Mouse (Mus musculus) midbrain, embryonic 14.5 days (tissue): ENCODE data around the gene Gtf3a. TPM values are rescaled to one million over a fixed set of nuclear protein-coding genes. Genes with fewer than 3 reads are reported as not detected.
"Not testable (repeated sequence)": the region's sequence is repeated elsewhere in the genome, so short reads cannot be mapped to it uniquely, and the experiment has no call there.

Experiments used
- ATAC-seq: fragments of 200-750 bp; cut with Nextera tagmentation; 2 replicates; pipeline ENCODE4 v1.8.0; 2017; ENCODE audit warnings: moderate number of reproducible peaks, moderate library complexity; ENCODE audit not compliant: low FRiP score, low TSS enrichment
- DNase-seq: peaks from one replicate; pipeline ENCODE4 v3.0.0-alpha.2; 2015
- H3K27ac ChIP-seq: fragments of 300-500 bp; sonication (generic); replicated peaks from 2 replicates; pipeline ENCODE4 v1.5.1; 2014; ENCODE audit warnings: mild to moderate bottlenecking, low read depth, low read length, moderate library complexity
- H3K27me3 ChIP-seq: fragments of 300-500 bp; sonication (generic); 2 replicates; pipeline ENCODE4 v1.6.1; 2014; ENCODE audit warnings: low read length, control low read depth, mixed read lengths; ENCODE audit not compliant: control insufficient read depth, insufficient read depth
- H3K36me3 ChIP-seq: fragments of 300-500 bp; sonication (generic); 2 replicates; pipeline ENCODE4 v1.6.1; 2014; ENCODE audit warnings: low read length, control low read depth; ENCODE audit not compliant: control insufficient read depth, insufficient read depth
- H3K4me1 ChIP-seq: fragments of 300-500 bp; sonication (generic); 2 replicates; pipeline ENCODE4 v1.6.1; 2014; ENCODE audit warnings: mild to moderate bottlenecking, antibody characterized with exemption, low read length, control low read depth; ENCODE audit not compliant: control insufficient read depth, insufficient read depth
- H3K4me2 ChIP-seq: fragments of 300-500 bp; sonication (generic); 2 replicates; pipeline ENCODE4 v1.6.1; 2014; ENCODE audit warnings: mild to moderate bottlenecking, low read length, moderate library complexity
- H3K4me3 ChIP-seq: fragments of 300-500 bp; sonication (generic); replicated peaks from 2 replicates; pipeline ENCODE4 v1.5.1; 2014; ENCODE audit warnings: low read depth, low read length
- H3K9ac ChIP-seq: fragments of 300-500 bp; sonication (generic); replicated peaks from 2 replicates; pipeline ENCODE4 v1.6.1; 2014; ENCODE audit warnings: mild to moderate bottlenecking, low read length, moderate library complexity
- H3K9me3 ChIP-seq: fragments of 300-500 bp; sonication (generic); 2 replicates; pipeline ENCODE4 v1.6.1; 2016; ENCODE audit warnings: low read length, control low read depth, mixed read lengths; ENCODE audit not compliant: control insufficient read depth
- WGBS: fragments of 180-500 bp; shearing (Covaris S2); extraction: QIAGEN DNeasy Blood & Tissue Kit; methylation state at CpG from one replicate; pipeline ENCODE4 v1.1.7; 2014; 5-methylcytosine and 5-hydroxymethylcytosine counted together
- polyA plus RNA-seq: library from polyadenylated mRNA; unstranded; fragments of >200 nt; fragmentation: Nextera tagmentation; extraction: Ambion mirVana; gene quantifications from 2 replicates; pipeline ENCODE4 v1.2.1, GENCODE M21; 2014

Gene Gtf3a
- polyA plus RNA-seq, 1 experiment from 2014 or later, result 102 TPM

GRCm38 (mm10) chr5:146913355-146913754 is 35.1 kb upstream of the Gtf3a start:
- WGBS, result 84% methylated on average over 7 of the region's 7 CpGs
- H3K4me1 ChIP-seq, result no peaks in the 10 kb centered on the region
- no peak for DNase-seq

GRCm38 (mm10) chr5:146914088-146914766 is 34.2 kb upstream of the Gtf3a start:
- Histone ChIP-seq H3K9ac (no peak overlapping the region), H3K4me1 (no peaks in the 10 kb centered on the region), H3K27ac (no peak overlapping the region), H3K9me3 (no peaks in the 10 kb centered on the region), H3K4me3 (no peak overlapping the region), H3K36me3 (no peaks in the 10 kb centered on the region), H3K27me3 (no peaks in the 10 kb centered on the region), H3K4me2 (no peak overlapping the region)
- no peak for ATAC-seq
- 28% methylated on average over 9 of the region's 9 CpGs for WGBS
- DNase-seq, result peak; percentile 85

More at GRCm38 (mm10) chr5:146913355-146913754, 35.1 kb upstream of the Gtf3a start:
- no peak overlapping the region for H3K4me2 ChIP-seq
- no peak overlapping the region for H3K27ac ChIP-seq
- H3K36me3 ChIP-seq, result no peaks in the 10 kb centered on the region
- no peak for ATAC-seq
- no peak overlapping the region for H3K9ac ChIP-seq
- H3K4me3 ChIP-seq, result no peak overlapping the region
- H3K9me3 ChIP-seq, result no peaks in the 10 kb centered on the region
- H3K27me3 ChIP-seq, result no peaks in the 10 kb centered on the region

GRCm38 (mm10) chr5:146916273-146916672 is 32.2 kb upstream of the Gtf3a start:
- Histone ChIP-seq H3K27me3 (no peaks in the 10 kb centered on the region), H3K36me3 (no peaks in the 10 kb centered on the region), H3K27ac (no peak overlapping the region), H3K4me3 (no peak overlapping the region), H3K9ac (no peak overlapping the region), H3K9me3 (no peaks in the 10 kb centered on the region), H3K4me1 (peaks cover 14% of the 10 kb centered on the region; the same call in 1 of the 2 replicates), H3K4me2 (no peak overlapping the region)
- 70% methylated on average over 8 of the region's 8 CpGs for WGBS
- DNase-seq (no peak), ATAC-seq (no peak)

- Histone ChIP-seq H3K27me3 (no peaks in the 10 kb centered on the region), H3K9ac (no peak overlapping the region), H3K9me3 (no peaks in the 10 kb centered on the region), H3K4me2 (no peak overlapping the region), H3K27ac (no peak overlapping the region), H3K4me3 (no peak overlapping the region), H3K36me3 (no peaks in the 10 kb centered on the region), H3K4me1 (peaks cover 14% of the 10 kb centered on the region; the same call in 1 of the 2 replicates)
- ATAC-seq, result no peak
- 37% methylated on average over 6 of the region's 6 CpGs for WGBS
- DNase-seq, result no peak
Measured at GRCm38 (mm10) chr5:146916806-146917205, 31.7 kb upstream of the Gtf3a start.

GRCm38 (mm10) chr5:146917357-146917756 is 31.1 kb upstream of the Gtf3a start:
- not testable (repeated sequence) for H3K4me2 ChIP-seq, H3K36me3 ChIP-seq, H3K27ac ChIP-seq, ATAC-seq, H3K9me3 ChIP-seq, H3K4me3 ChIP-seq, DNase-seq, H3K27me3 ChIP-seq, H3K9ac ChIP-seq
- peaks cover 14% of the 10 kb centered on the region; the same call in 1 of the 2 replicates for H3K4me1 ChIP-seq
- 85% methylated on average over 6 of the region's 6 CpGs for WGBS

GRCm38 (mm10) chr5:146919874-146920273 is 28.6 kb upstream of the Gtf3a start:
- H3K36me3 ChIP-seq, result no peaks in the 10 kb centered on the region
- no peaks in the 10 kb centered on the region for H3K27me3 ChIP-seq
- DNase-seq (no peak), ATAC-seq (no peak)
- H3K27ac ChIP-seq, result no peak overlapping the region
- peak overlapping the region; percentile 61 for H3K4me2 ChIP-seq
- H3K9ac ChIP-seq, result peak overlapping the region; percentile 43; the same call in 1 of the 2 replicates
- H3K9me3 ChIP-seq, result no peaks in the 10 kb centered on the region
- H3K4me3 ChIP-seq, result peak overlapping the region; percentile 25; the same call in 1 of the 2 replicates
- 30% methylated on average over 6 of the region's 6 CpGs for WGBS
- H3K4me1 ChIP-seq, result peaks cover 14% of the 10 kb centered on the region; the same call in 1 of the 2 replicates

- Histone ChIP-seq H3K27ac (no peak overlapping the region), H3K9ac (peak overlapping the region; percentile 43), H3K9me3 (peaks cover 3% of the 10 kb centered on the region; the same call in 1 of the 2 replicates), H3K27me3 (no peaks in the 10 kb centered on the region), H3K4me1 (peaks cover 14% of the 10 kb centered on the region; the same call in 1 of the 2 replicates), H3K36me3 (no peaks in the 10 kb centered on the region), H3K4me2 (peak overlapping the region; percentile 61), H3K4me3 (peak overlapping the region; percentile 25)
- ATAC-seq (peak; percentile 31; the same call in 1 of the 2 replicates), DNase-seq (peak; percentile 60)
- 4% methylated on average over 26 of the region's 27 CpGs for WGBS
Measured at GRCm38 (mm10) chr5:146920314-146921161, 27.9 kb upstream of the Gtf3a start.

GRCm38 (mm10) chr5:146921224-146921623 is 27.2 kb upstream of the Gtf3a start:
- no peak for DNase-seq
- H3K4me2 ChIP-seq, result peak overlapping the region; percentile 61

More at GRCm38 (mm10) chr5:146921224-146921623, 27.2 kb upstream of the Gtf3a start:
- Histone ChIP-seq H3K27me3 (no peaks in the 10 kb centered on the region), H3K9ac (no peak overlapping the region), H3K4me1 (peaks cover 14% of the 10 kb centered on the region; the same call in 1 of the 2 replicates), H3K4me3 (peak overlapping the region; percentile 25; the same call in 1 of the 2 replicates), H3K36me3 (no peaks in the 10 kb centered on the region), H3K9me3 (peaks cover 3% of the 10 kb centered on the region; the same call in 1 of the 2 replicates), H3K27ac (no peak overlapping the region)
- WGBS, result 52% methylated on average over 8 of the region's 8 CpGs
- no peak for ATAC-seq
